Mouse (Mus musculus) hematopoietic stem cell, adult 5-6 weeks (primary cell): Measurements from ENCODE around the gene Olfr464. TPM values are rescaled to one million over a fixed set of nuclear protein-coding genes. Genes with fewer than 3 reads are reported as not detected.
"Not testable (repeated sequence)": the region's sequence is repeated elsewhere in the genome, so short reads cannot be mapped to it uniquely, and the experiment has no call there.

Source experiments
- ATAC-seq, 2 experiments: fragments of 125-278 bp in 1 of 2; replicated peaks in 1 of 2; 2 replicates each; pipeline ENCODE4 v1.8.0; 2016 to 2017; ENCODE audit warnings: inconsistent platforms in 2 of 2, mild to moderate bottlenecking in 2 of 2, moderate number of reproducible peaks in 2 of 2, low read depth in 1 of 2, moderate TSS enrichment in 1 of 2; ENCODE audit not compliant: low FRiP score in 2 of 2, poor library complexity in 2 of 2, severe bottlenecking in 2 of 2, insufficient read depth in 1 of 2, low TSS enrichment in 1 of 2
- total RNA-seq: library from RNA; stranded (forward); fragments of 172-1452, 232-1000 nt; gene quantifications from 2 replicates; pipeline ENCODE4 v1.2.3, GENCODE M21; 2017

Gene Olfr464
- total RNA-seq, 1 experiment from 2014 or later, result not detected

DNA sequence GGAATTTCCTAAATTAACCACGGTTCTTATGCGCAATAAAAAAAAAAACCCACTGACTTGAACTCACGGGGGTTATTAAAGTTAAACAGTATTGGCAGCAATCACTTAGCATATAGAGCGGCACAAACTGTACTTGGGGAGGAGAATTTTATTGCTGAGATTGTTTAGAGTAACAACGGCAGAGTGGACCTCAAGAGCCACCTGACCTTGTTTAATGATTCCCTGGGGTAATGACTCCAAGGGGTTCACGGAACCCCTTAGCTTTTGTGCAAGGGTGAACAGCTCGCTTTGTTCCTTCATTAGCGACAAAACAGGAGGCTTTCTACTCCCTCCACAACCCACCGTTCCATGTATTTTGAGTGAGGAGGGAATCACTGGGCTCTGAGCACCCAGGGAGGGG lies 40.9 kb downstream of the Olfr464 start:
- ATAC-seq, result no peak

DNA sequence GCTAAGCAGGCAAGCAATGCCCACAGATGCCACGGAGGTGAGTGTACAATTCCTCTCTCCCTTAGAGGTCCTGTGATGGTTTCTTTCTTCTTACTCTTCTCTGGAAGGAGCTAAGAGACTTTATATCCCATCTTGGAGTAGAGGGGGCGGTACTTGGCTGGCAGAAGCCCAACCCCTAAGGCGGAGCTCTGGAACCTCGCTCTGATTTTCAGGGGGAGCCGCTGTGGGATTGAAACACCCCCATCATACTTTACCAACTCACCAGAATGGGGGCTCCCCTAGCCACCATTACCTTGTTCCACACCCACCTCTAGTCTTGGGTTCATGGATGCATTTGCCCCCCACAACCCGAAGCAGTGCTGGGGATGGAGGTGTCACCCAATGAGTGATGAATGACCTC lies 45.3 kb downstream of the Olfr464 start, which contains the start of gene Epx:
Epx (minus strand) TSS at position 101 of the 400 bp plus-strand sequence.
- ATAC-seq, result no peak

DNA sequence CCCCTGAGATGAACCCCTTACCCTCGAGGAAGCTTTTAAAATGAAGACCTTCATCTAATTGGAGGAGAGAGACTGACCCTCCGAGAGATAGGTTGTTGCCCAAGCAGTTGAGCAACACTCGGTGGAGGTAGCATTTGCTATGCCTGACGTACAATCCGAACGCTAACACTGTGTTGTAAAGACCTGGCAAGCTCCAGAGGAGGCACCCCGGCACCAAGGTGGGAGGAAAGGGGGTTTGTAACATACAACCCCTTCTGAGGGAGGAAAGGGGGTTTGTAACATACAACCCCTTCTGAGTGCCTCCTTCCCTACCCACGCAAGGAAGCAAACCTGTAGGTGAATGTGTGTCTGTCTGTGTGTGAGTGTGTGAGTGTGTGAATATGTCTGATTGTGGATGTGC lies 49.0 kb downstream of the Olfr464 start:
- no peak for ATAC-seq

DNA sequence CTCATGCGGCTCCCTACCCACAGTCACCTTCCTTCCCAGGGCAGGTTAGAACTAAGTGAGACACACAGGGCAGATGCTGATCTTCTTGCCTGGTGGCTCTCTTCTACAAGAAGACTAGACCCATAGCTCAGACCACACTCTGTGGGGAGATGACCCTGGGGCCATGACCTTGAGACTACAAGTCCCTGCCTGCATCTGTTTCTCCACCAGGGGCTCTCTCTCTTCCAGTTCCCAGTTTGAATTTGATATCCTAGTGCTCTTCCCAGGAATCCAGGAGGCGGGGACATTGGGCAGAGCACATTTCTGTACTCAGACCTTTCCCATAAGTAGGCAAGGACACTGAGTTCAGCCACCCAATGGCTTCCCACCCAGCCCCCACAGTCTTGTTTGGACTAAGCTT lies 50.7 kb downstream of the Olfr464 start:
- no peak for ATAC-seq

DNA sequence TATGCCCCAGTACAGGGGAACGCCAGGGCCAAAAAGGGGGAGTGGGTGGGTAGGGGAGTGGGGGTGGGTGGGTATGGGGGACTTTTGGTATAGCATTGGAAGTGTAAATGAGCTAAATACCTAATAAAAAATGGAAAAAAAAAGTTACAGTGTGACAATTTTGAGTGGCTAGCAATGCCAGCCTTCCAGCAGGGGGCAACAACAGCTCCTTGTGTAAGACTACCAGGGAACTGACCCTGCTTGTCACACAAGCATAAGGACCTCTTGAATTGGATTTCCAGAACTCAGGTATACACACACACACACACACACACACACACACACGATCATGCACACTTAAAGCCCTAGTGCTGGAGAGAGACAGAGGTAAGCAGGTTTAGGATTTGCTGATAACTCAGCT lies 53.9 kb downstream of the Olfr464 start:
- ATAC-seq, result not testable (repeated sequence)

Other genes with a start within 250 kb of the Olfr464 start
- gene Supt4a, start 183.4 kb downstream of the Olfr464 start, total RNA-seq, result 61.7 and 69.9 TPM in 2 replicates
- gene Tspoap1, start 160.4 kb downstream of the Olfr464 start, total RNA-seq, result 6.8 and 7.7 TPM in 2 replicates
- 288 and 568 TPM in 2 replicates for gene Mpo, start 127.4 kb downstream of the Olfr464 start, total RNA-seq
- not detected in 2 replicates for gene Lpo, start 92.7 kb downstream of the Olfr464 start, total RNA-seq
- gene Mks1, start 67.8 kb downstream of the Olfr464 start, total RNA-seq, result 4.6 and 7.1 TPM in 2 replicates
- gene Epx, start 45.4 kb downstream of the Olfr464 start, total RNA-seq, result 11.8 and 20.6 TPM in 2 replicates
- not detected in 2 replicates for gene Olfr462, start 28.7 kb downstream of the Olfr464 start, total RNA-seq
- not detected in 2 replicates for gene Olfr463, start 23.6 kb downstream of the Olfr464 start, total RNA-seq
- gene Dynll2, start 66.6 kb upstream of the Olfr464 start, total RNA-seq, result 17.9 and 36.5 TPM in 2 replicates
- gene Srsf1, start 126.4 kb upstream of the Olfr464 start, total RNA-seq, result 411 and 444 TPM in 2 replicates
- gene Vezf1, start 147.3 kb upstream of the Olfr464 start, total RNA-seq, result 56.8 and 61.4 TPM in 2 replicates
- 7.4 and 9.5 TPM in 2 replicates for gene Cuedc1, start 177.1 kb upstream of the Olfr464 start, total RNA-seq